Mouse (Mus musculus): ENCODE data around the gene Elp5. TPM values are rescaled to one million over a fixed set of nuclear protein-coding genes. Genes with fewer than 3 reads are reported as not detected.

The Elp5 gene
- total and polyA plus RNA-seq, 3 experiments = 39.0 to 61.6 (median 42.2) TPM

GRCm38 (mm10) chr11:69968793-69969192 is 13.5 kb downstream of the Elp5 start:
- peaks cover 2% of the 10 kb centered on the region; the same call in 1 of the 2 replicates for H3K4me1 ChIP-seq (ENCODE audit: control insufficient read depth, insufficient read depth, low read length)
- H3K27ac ChIP-seq = no peak overlapping the region
- no peaks in the 10 kb centered on the region for H3K36me3 ChIP-seq (ENCODE audit: control insufficient read depth, insufficient read depth, low read length)
- peaks cover 11% of the 10 kb centered on the region for H3K27me3 ChIP-seq (ENCODE audit: control insufficient read depth, insufficient read depth, low read length)
- intact Hi-C loops (cut with DNase I) = no loop called here
- no peak overlapping the region for H3K4me3 ChIP-seq
- no peak for TF ChIP-seq EP300 (IDR thresholded peaks at IDR 0.05; ENCODE audit: insufficient read depth, low read depth, low read length)
- TF ChIP-seq POLR2A (IDR thresholded peaks at IDR 0.05; ENCODE audit: insufficient read depth, low read depth, low read length) = no peak
- TF ChIP-seq CTCF (IDR thresholded peaks at IDR 0.05) = no peak
- H3K9ac ChIP-seq (ENCODE audit: low read depth, low read length) = no peak overlapping the region
- 80% methylated on average over 4 of the region's 4 CpGs for WGBS
- DNase-seq = no peak
- H3K79me2 ChIP-seq (replicated peaks; ENCODE audit: control insufficient read depth, insufficient read depth, low read length) = no peaks in the 10 kb centered on the region

DNA sequence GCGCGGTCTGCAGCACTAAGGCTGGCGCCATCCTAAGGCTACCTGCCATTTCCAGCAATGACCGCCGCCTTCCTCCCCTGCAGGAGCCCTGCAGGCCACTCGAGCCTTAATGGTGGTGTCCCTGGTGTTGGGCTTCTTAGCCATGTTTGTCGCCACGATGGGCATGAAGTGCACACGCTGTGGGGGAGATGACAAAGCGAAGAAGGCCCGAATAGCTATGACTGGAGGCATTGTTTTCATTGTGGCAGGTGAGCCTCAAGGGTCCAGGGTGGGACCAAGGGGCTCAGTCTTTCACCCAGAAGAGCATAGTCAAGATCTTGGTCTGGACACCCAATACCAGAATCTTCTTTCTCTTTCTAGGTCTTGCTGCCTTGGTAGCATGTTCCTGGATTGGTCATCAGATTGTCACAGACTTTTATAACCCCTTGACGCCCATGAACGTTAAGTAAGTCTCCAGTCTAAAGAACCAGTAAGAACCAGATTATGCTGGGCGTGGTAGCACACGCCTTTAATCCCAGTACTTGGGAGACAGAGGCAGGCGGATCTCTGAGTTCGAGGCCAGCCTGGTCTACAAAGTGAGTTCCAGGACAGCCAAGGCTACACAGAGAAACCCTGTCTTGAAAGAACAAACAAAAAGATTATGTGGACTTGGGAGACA is 15.3 kb downstream of the Elp5 start:
- Histone ChIP-seq H3K36me3 (ENCODE audit: control insufficient read depth, insufficient read depth, low read length) (no peaks in the 10 kb centered on the region), H3K27ac (no peak overlapping the region), H3K4me1 (ENCODE audit: control insufficient read depth, insufficient read depth, low read length) (peaks cover 2% of the 10 kb centered on the region; the same call in 1 of the 2 replicates), H3K79me2 (replicated peaks; ENCODE audit: control insufficient read depth, insufficient read depth, low read length) (no peaks in the 10 kb centered on the region), H3K4me3 (peak overlapping the region; percentile 35), H3K9ac (ENCODE audit: low read depth, low read length) (peak overlapping the region; percentile 51), H3K27me3 (ENCODE audit: control insufficient read depth, insufficient read depth, low read length) (peaks cover 11% of the 10 kb centered on the region)
- DNase-seq = no peak
- no peak for TF ChIP-seq CTCF (IDR thresholded peaks at IDR 0.05)
- no peak for TF ChIP-seq EP300 (IDR thresholded peaks at IDR 0.05; ENCODE audit: insufficient read depth, low read depth, low read length)
- no peak; the same call in 1 of the 2 replicates for TF ChIP-seq POLR2A (IDR thresholded peaks at IDR 0.05; ENCODE audit: insufficient read depth, low read depth, low read length)
- intact Hi-C loops (cut with DNase I) = no loop called here
- 38% methylated on average over 17 of the region's 17 CpGs for WGBS

GRCm38 (mm10) chr11:69966006-69966859 is 16.1 kb downstream of the Elp5 start:
- peaks cover 2% of the 10 kb centered on the region; the same call in 1 of the 2 replicates for H3K4me1 ChIP-seq (ENCODE audit: control insufficient read depth, insufficient read depth, low read length)
- peak overlapping the region; percentile 35 for H3K4me3 ChIP-seq
- H3K9ac ChIP-seq (ENCODE audit: low read depth, low read length) = peak overlapping the region; percentile 51
- no peaks in the 10 kb centered on the region for H3K79me2 ChIP-seq (replicated peaks; ENCODE audit: control insufficient read depth, insufficient read depth, low read length)
- peaks cover 11% of the 10 kb centered on the region for H3K27me3 ChIP-seq (ENCODE audit: control insufficient read depth, insufficient read depth, low read length)
- intact Hi-C loops (cut with DNase I) = no loop called here
- WGBS = 6% methylated on average over 53 of the region's 59 CpGs
- H3K36me3 ChIP-seq (ENCODE audit: control insufficient read depth, insufficient read depth, low read length) = no peaks in the 10 kb centered on the region
- no peak overlapping the region for H3K27ac ChIP-seq
- DNase-seq = peak; percentile 29 to 49
- no peak for TF ChIP-seq CTCF (IDR thresholded peaks at IDR 0.05)
- TF ChIP-seq POLR2A (IDR thresholded peaks at IDR 0.05; ENCODE audit: insufficient read depth, low read depth, low read length) = no peak
- TF ChIP-seq EP300 (IDR thresholded peaks at IDR 0.05; ENCODE audit: insufficient read depth, low read depth, low read length) = no peak

GRCm38 (mm10) chr11:69965271-69966005 is 16.9 kb downstream of the Elp5 start:
- Histone ChIP-seq H3K27ac (no peak overlapping the region), H3K4me3 (no peak overlapping the region), H3K36me3 (ENCODE audit: control insufficient read depth, insufficient read depth, low read length) (no peaks in the 10 kb centered on the region), H3K9ac (ENCODE audit: low read depth, low read length) (no peak overlapping the region), H3K4me1 (ENCODE audit: control insufficient read depth, insufficient read depth, low read length) (peaks cover 2% of the 10 kb centered on the region; the same call in 1 of the 2 replicates), H3K79me2 (replicated peaks; ENCODE audit: control insufficient read depth, insufficient read depth, low read length) (no peaks in the 10 kb centered on the region), H3K27me3 (ENCODE audit: control insufficient read depth, insufficient read depth, low read length) (peaks cover 11% of the 10 kb centered on the region)
- TF ChIP-seq CTCF (IDR thresholded peaks at IDR 0.05) (no peak), EP300 (IDR thresholded peaks at IDR 0.05; ENCODE audit: insufficient read depth, low read depth, low read length) (no peak), POLR2A (IDR thresholded peaks at IDR 0.05; ENCODE audit: insufficient read depth, low read depth, low read length) (no peak)
- intact Hi-C loops (cut with DNase I) = no loop called here
- DNase-seq = no peak
- WGBS = 10% methylated on average over 49 of the region's 49 CpGs

DNA sequence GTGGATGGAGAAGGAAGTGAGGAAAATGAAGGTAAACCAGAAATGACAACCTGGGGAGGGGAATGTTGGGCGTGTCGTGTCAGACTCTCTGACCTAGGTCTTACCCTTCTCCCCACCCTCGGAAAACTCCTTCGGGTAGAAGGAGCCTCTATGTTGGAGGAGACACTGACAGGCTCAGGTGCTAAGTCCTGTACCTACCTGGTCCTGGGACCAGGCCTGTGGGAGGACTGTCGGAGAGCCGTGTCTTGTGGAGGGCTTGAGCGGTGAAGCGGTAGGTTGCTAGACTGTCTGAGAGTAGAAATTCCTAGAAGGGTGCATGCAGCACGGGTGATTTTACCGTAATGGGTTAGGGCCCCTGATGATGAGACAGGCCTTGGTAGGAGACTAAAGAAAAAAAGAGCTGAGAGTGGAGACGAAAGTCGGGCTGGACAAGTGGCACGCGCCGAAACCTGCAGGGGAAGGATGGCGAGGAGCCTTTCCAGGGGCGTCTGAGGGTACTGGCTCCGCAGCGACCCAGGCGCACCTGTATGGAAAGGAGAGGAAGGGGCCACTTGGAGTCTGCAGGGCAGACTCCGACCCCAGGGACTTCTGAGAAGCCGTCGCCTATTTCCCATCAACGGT is 17.6 kb downstream of the Elp5 start, which contains the start of gene Cldn7:
Gene Cldn7, plus strand, starts transcription at position 130 of the 621 bp plus-strand sequence.
- no peak within 1 kb of the TSS for H3K9ac ChIP-seq (ENCODE audit: low read depth, low read length)
- peaks cover 2% of the 10 kb centered on the region; the same call in 1 of the 2 replicates for H3K4me1 ChIP-seq (ENCODE audit: control insufficient read depth, insufficient read depth, low read length)
- intact Hi-C loops (cut with DNase I) = no loop called here
- H3K36me3 ChIP-seq (ENCODE audit: control insufficient read depth, insufficient read depth, low read length) = no peaks in the 10 kb centered on the region
- H3K27ac ChIP-seq = no peak within 1 kb of the TSS
- no peaks in the 10 kb centered on the region for H3K79me2 ChIP-seq (replicated peaks; ENCODE audit: control insufficient read depth, insufficient read depth, low read length)
- WGBS = 27% methylated on average over 24 of the region's 24 CpGs
- no peak for TF ChIP-seq EP300 (IDR thresholded peaks at IDR 0.05; ENCODE audit: insufficient read depth, low read depth, low read length)
- TF ChIP-seq CTCF (IDR thresholded peaks at IDR 0.05) = no peak
- TF ChIP-seq POLR2A (IDR thresholded peaks at IDR 0.05; ENCODE audit: insufficient read depth, low read depth, low read length) = no peak
- no peak within 1 kb of the TSS for H3K4me3 ChIP-seq
- H3K27me3 ChIP-seq (ENCODE audit: control insufficient read depth, insufficient read depth, low read length) = peaks cover 11% of the 10 kb centered on the region
- DNase-seq = no peak
